Mouse (Mus musculus) midbrain, embryonic 16.5 days (tissue): ENCODE measurements around the gene 2010111I01Rik. TPM values are rescaled to one million over a fixed set of nuclear protein-coding genes. Genes with fewer than 3 reads are reported as not detected.

Experiments
- ATAC-seq: fragments of 200-750 bp; cut with Nextera tagmentation; 2 replicates; pipeline ENCODE4 v1.8.0; 2017; ENCODE audit warnings: moderate TSS enrichment
- H3K27ac ChIP-seq: fragments of 300-500 bp; sonication (generic); 2 replicates; pipeline ENCODE4 v1.5.1; 2014; ENCODE audit warnings: mild to moderate bottlenecking, low read length, mixed read lengths
- H3K27me3 ChIP-seq: fragments of 300-500 bp; sonication (generic); 2 replicates; pipeline ENCODE4 v1.6.1; 2014; ENCODE audit warnings: low read depth, low read length, mixed read lengths; ENCODE audit not compliant: control insufficient read depth, insufficient read depth
- H3K36me3 ChIP-seq: fragments of 300-500 bp; sonication (generic); 2 replicates; pipeline ENCODE4 v1.6.1; 2014; ENCODE audit warnings: mild to moderate bottlenecking, low read length, moderate library complexity, mixed read lengths; ENCODE audit not compliant: control insufficient read depth, insufficient read depth
- H3K4me1 ChIP-seq: fragments of 300-500 bp; sonication (generic); 2 replicates; pipeline ENCODE4 v1.6.1; 2014; ENCODE audit warnings: mild to moderate bottlenecking, low read length, mixed read lengths; ENCODE audit not compliant: control insufficient read depth, insufficient read depth
- H3K4me2 ChIP-seq: fragments of 300-500 bp; sonication (generic); 2 replicates; pipeline ENCODE4 v1.6.1; 2014; ENCODE audit warnings: mild to moderate bottlenecking, low read length, mixed read lengths
- H3K4me3 ChIP-seq: fragments of 300-500 bp; sonication (generic); 2 replicates; pipeline ENCODE4 v1.5.1; 2014; ENCODE audit warnings: low read depth, mild to moderate bottlenecking, low read length, moderate library complexity, mixed read lengths
- H3K9ac ChIP-seq: fragments of 300-500 bp; sonication (generic); 2 replicates; pipeline ENCODE4 v1.6.1; 2014; ENCODE audit warnings: low read depth, low read length, mixed read lengths
- H3K9me3 ChIP-seq: fragments of 300-500 bp; sonication (generic); replicated peaks from 2 replicates; pipeline ENCODE4 v1.6.1; 2014; ENCODE audit warnings: mild to moderate bottlenecking, low read length, mixed read lengths; ENCODE audit not compliant: control insufficient read depth, poor library complexity, severe bottlenecking
- WGBS: fragments of 180-500 bp; shearing (Covaris S2); extraction: QIAGEN DNeasy Blood & Tissue Kit; methylation state at CpG from one replicate; pipeline ENCODE4 v1.1.7; 2014; 5-methylcytosine and 5-hydroxymethylcytosine counted together
- polyA plus RNA-seq: library from polyadenylated mRNA; unstranded; fragments of >200 nt; fragmentation: Nextera tagmentation; extraction: Ambion mirVana; gene quantifications from 2 replicates; pipeline ENCODE4 v1.2.1, GENCODE M21; 2015

Gene 2010111I01Rik
- polyA plus RNA-seq, 1 experiment from 2014 or later, result 25.5 TPM

- Histone ChIP-seq H3K4me3 (no peak overlapping the region), H3K4me1 (no peaks in the 10 kb centered on the region), H3K27ac (no peak overlapping the region), H3K4me2 (no peak overlapping the region), H3K27me3 (no peaks in the 10 kb centered on the region), H3K36me3 (no peaks in the 10 kb centered on the region), H3K9me3 (no peaks in the 10 kb centered on the region), H3K9ac (no peak overlapping the region)
- 86% methylated on average over 2 of the region's 2 CpGs for WGBS
- no peak for ATAC-seq
Measured at GRCm38 (mm10) chr13:63045504-63046205, 81.0 kb downstream of the 2010111I01Rik start.

GRCm38 (mm10) chr13:63046206-63047020 lies 81.7 kb downstream of the 2010111I01Rik start:
- Histone ChIP-seq H3K9ac (0 out of 2 replicates have a peak overlapping the region, but pooled peaks have one; percentile 34), H3K4me2 (no peak overlapping the region), H3K27me3 (no peaks in the 10 kb centered on the region), H3K4me1 (no peaks in the 10 kb centered on the region), H3K4me3 (no peak overlapping the region), H3K9me3 (no peaks in the 10 kb centered on the region), H3K27ac (no peak overlapping the region), H3K36me3 (no peaks in the 10 kb centered on the region)
- peak; percentile 58; the same call in 1 of the 2 replicates for ATAC-seq
- 49% methylated on average over 7 of the region's 7 CpGs for WGBS

- ATAC-seq, result no peak
- Histone ChIP-seq H3K4me2 (no peak overlapping the region), H3K27me3 (no peaks in the 10 kb centered on the region), H3K4me1 (no peaks in the 10 kb centered on the region), H3K36me3 (0 out of 2 replicates have a peak, but pooled peaks cover 3% of the 10 kb centered on the region), H3K9ac (no peak overlapping the region), H3K4me3 (no peak overlapping the region), H3K9me3 (no peaks in the 10 kb centered on the region), H3K27ac (no peak overlapping the region)
- 84% methylated on average over 1 of the region's 1 CpGs for WGBS
Measured at GRCm38 (mm10) chr13:63063706-63064105, 99.0 kb downstream of the 2010111I01Rik start.

GRCm38 (mm10) chr13:63066607-63067006 lies 101.9 kb downstream of the 2010111I01Rik start:
- H3K27ac ChIP-seq, result no peak overlapping the region
- ATAC-seq, result no peak
- H3K4me1 ChIP-seq, result no peaks in the 10 kb centered on the region
- no peaks in the 10 kb centered on the region for H3K9me3 ChIP-seq
- H3K4me3 ChIP-seq, result no peak overlapping the region
- no peak overlapping the region for H3K9ac ChIP-seq
- no peaks in the 10 kb centered on the region for H3K27me3 ChIP-seq
- H3K36me3 ChIP-seq, result no peaks in the 10 kb centered on the region
- WGBS, result 69% methylated on average over 1 of the region's 1 CpGs
- no peak overlapping the region for H3K4me2 ChIP-seq

GRCm38 (mm10) chr13:63068371-63069136 lies 103.9 kb downstream of the 2010111I01Rik start:
- Histone ChIP-seq H3K4me3 (no peak overlapping the region), H3K27ac (no peak overlapping the region), H3K9me3 (no peaks in the 10 kb centered on the region), H3K27me3 (no peaks in the 10 kb centered on the region), H3K4me1 (no peaks in the 10 kb centered on the region), H3K4me2 (no peak overlapping the region), H3K36me3 (no peaks in the 10 kb centered on the region), H3K9ac (no peak overlapping the region)
- 78% methylated on average over 4 of the region's 4 CpGs for WGBS
- no peak for ATAC-seq

- no peaks in the 10 kb centered on the region for H3K27me3 ChIP-seq
- no peak overlapping the region for H3K27ac ChIP-seq
- H3K9ac ChIP-seq, result no peak overlapping the region
- WGBS, result 67% methylated on average over 8 of the region's 8 CpGs
- no peaks in the 10 kb centered on the region for H3K4me1 ChIP-seq
- H3K4me2 ChIP-seq, result no peak overlapping the region
- no peak overlapping the region for H3K4me3 ChIP-seq
- H3K9me3 ChIP-seq, result no peaks in the 10 kb centered on the region
- no peak for ATAC-seq
- 0 out of 2 replicates have a peak, but pooled peaks cover 2% of the 10 kb centered on the region for H3K36me3 ChIP-seq
Measured at GRCm38 (mm10) chr13:63071874-63072273, 107.2 kb downstream of the 2010111I01Rik start.

GRCm38 (mm10) chr13:63072376-63072775 lies 107.7 kb downstream of the 2010111I01Rik start:
- H3K36me3 ChIP-seq, result 0 out of 2 replicates have a peak, but pooled peaks cover 2% of the 10 kb centered on the region
- 37% methylated on average over 3 of the region's 3 CpGs for WGBS

GRCm38 (mm10) chr13:63073911-63074675 lies 109.4 kb downstream of the 2010111I01Rik start:
- no peak overlapping the region for H3K4me2 ChIP-seq
- H3K9ac ChIP-seq, result no peak overlapping the region
- H3K4me3 ChIP-seq, result no peak overlapping the region
- H3K9me3 ChIP-seq, result no peaks in the 10 kb centered on the region
- WGBS, result 74% methylated on average over 9 of the region's 9 CpGs
- no peaks in the 10 kb centered on the region for H3K27me3 ChIP-seq
- H3K27ac ChIP-seq, result no peak overlapping the region
- 0 out of 2 replicates have a peak, but pooled peaks cover 2% of the 10 kb centered on the region for H3K36me3 ChIP-seq
- no peaks in the 10 kb centered on the region for H3K4me1 ChIP-seq
- ATAC-seq, result no peak

More at GRCm38 (mm10) chr13:63072376-63072775, 107.7 kb downstream of the 2010111I01Rik start:
- Histone ChIP-seq H3K4me3 (no peak overlapping the region), H3K4me2 (no peak overlapping the region), H3K27ac (no peak overlapping the region), H3K9ac (no peak overlapping the region), H3K4me1 (no peaks in the 10 kb centered on the region), H3K27me3 (no peaks in the 10 kb centered on the region), H3K9me3 (no peaks in the 10 kb centered on the region)
- ATAC-seq, result no peak
